Mouse (Mus musculus) testis, adult 2 months (tissue): ENCODE data around the gene Dusp18.

Experiments used
- CTCF ChIP-seq: fragments of 200-500 bp; IDR thresholded peaks from 2 replicates; pipeline ENCODE4 v1.5.1; 2012; ENCODE audit warnings: low read depth, mild to moderate bottlenecking, inconsistent platforms, low read length, moderate library complexity; ENCODE audit not compliant: control insufficient read depth, insufficient read depth, insufficient replicate concordance
- POLR2A ChIP-seq: fragments of 200-500 bp; IDR thresholded peaks from 2 replicates; pipeline ENCODE4 v1.6.1; 2012; ENCODE audit warnings: low read depth, mild to moderate bottlenecking, inconsistent platforms, low read length, moderate library complexity; ENCODE audit not compliant: control insufficient read depth

DNA sequence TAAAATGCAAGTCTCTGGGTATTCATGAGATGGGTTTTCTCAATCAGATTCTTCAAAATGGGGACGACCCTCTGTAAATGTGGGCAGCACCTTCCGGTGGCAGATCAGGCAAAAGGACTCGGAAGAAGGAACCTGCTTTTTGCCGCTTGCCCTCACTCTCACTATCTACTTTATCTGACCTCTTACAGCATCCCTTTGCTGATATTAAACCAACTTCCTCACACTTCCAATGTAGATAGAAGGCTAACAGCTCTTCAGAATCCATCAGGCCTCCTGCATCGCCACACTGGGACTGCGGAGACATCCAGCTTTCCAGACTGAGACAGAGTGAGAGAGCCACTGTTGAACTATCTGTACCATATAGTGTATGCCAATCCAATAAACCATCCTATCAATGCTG is 27.7 kb downstream of the Dusp18 start:
- TF ChIP-seq CTCF (no peak), POLR2A (no peak)
